Mouse (Mus musculus): Measurements from ENCODE around the gene Eno1. TPM values are rescaled to one million over a fixed set of nuclear protein-coding genes. Genes with fewer than 3 reads are reported as not detected.

Gene Eno1
- polyA plus RNA-seq, 1 experiment from 2014 or later: 624 TPM

- no peak overlapping the region for H3K4me2 ChIP-seq (ENCODE audit: low read depth, low read length)
- WGBS (ENCODE audit: insufficient replicate concordance): 65% methylated on average over 8 of the region's 8 CpGs
- H3K27ac ChIP-seq (ENCODE audit: low read length): no peak overlapping the region
- no peak overlapping the region for H3K4me3 ChIP-seq (ENCODE audit: low read depth, low read length)
- H3K9me3 ChIP-seq (replicated peaks; ENCODE audit: control insufficient read depth, low read length): no peaks in the 10 kb centered on the region
- H3K4me1 ChIP-seq (ENCODE audit: control insufficient read depth, low read depth, low read length): peaks cover 8% of the 10 kb centered on the region; the same call in 1 of the 2 replicates
- H3K36me3 ChIP-seq (ENCODE audit: control insufficient read depth, insufficient read depth): no peaks in the 10 kb centered on the region
- H3K27me3 ChIP-seq (ENCODE audit: control insufficient read depth, insufficient read depth, low read depth, low read length): no peaks in the 10 kb centered on the region
- ATAC-seq (ENCODE audit: low read depth): no peak
- no peak overlapping the region for H3K9ac ChIP-seq (ENCODE audit: low read depth, low read length)
Observed at GRCm38 (mm10) chr4:150210306-150210705, 26.2 kb upstream of the Eno1 start.

GRCm38 (mm10) chr4:150211930-150212552 is 24.5 kb upstream of the Eno1 start:
- ATAC-seq (ENCODE audit: low read depth): no peak
- H3K4me3 ChIP-seq (ENCODE audit: low read depth, low read length): peak overlapping the region; percentile 44
- H3K4me1 ChIP-seq (ENCODE audit: control insufficient read depth, low read depth, low read length): peaks cover 8% of the 10 kb centered on the region; the same call in 1 of the 2 replicates
- H3K9me3 ChIP-seq (replicated peaks; ENCODE audit: control insufficient read depth, low read length): no peaks in the 10 kb centered on the region
- peak overlapping the region; percentile 65 for H3K4me2 ChIP-seq (ENCODE audit: low read depth, low read length)
- 33% methylated on average over 10 of the region's 10 CpGs for WGBS (ENCODE audit: insufficient replicate concordance)
- no peak overlapping the region for H3K9ac ChIP-seq (ENCODE audit: low read depth, low read length)
- peak overlapping the region; percentile 15; the same call in 1 of the 2 replicates for H3K27ac ChIP-seq (ENCODE audit: low read length)
- no peaks in the 10 kb centered on the region for H3K27me3 ChIP-seq (ENCODE audit: control insufficient read depth, insufficient read depth, low read depth, low read length)
- H3K36me3 ChIP-seq (ENCODE audit: control insufficient read depth, insufficient read depth): no peaks in the 10 kb centered on the region

DNA sequence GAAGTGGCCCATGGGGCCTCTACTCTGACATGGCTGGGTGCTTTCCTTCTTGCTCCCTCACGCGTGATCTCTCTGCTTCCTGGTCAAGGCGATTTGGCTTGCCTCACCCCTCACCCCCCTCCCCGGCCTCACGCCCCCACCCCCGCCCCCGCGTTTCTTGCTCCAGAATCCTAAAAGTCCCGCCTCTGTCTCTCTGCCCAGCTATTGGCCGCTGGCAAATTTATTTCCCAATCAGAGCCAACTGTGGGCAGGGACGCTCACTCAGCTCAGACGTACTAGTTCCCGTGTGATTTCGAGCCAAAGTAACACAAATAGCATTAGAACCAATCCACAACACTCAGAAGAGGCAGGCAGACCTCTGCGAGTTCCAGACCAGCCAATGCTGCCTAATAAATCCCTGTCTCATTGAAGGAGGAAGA is 24.0 kb upstream of the Eno1 start:
- Histone ChIP-seq H3K4me1 (ENCODE audit: control insufficient read depth, low read depth, low read length) (peaks cover 8% of the 10 kb centered on the region; the same call in 1 of the 2 replicates), H3K4me2 (ENCODE audit: low read depth, low read length) (peak overlapping the region; percentile 65), H3K27ac (ENCODE audit: low read length) (peak overlapping the region; percentile 15; the same call in 1 of the 2 replicates), H3K4me3 (ENCODE audit: low read depth, low read length) (peak overlapping the region; percentile 44), H3K27me3 (ENCODE audit: control insufficient read depth, insufficient read depth, low read depth, low read length) (no peaks in the 10 kb centered on the region), H3K9me3 (replicated peaks; ENCODE audit: control insufficient read depth, low read length) (no peaks in the 10 kb centered on the region), H3K36me3 (ENCODE audit: control insufficient read depth, insufficient read depth) (no peaks in the 10 kb centered on the region), H3K9ac (ENCODE audit: low read depth, low read length) (0 out of 2 replicates have a peak overlapping the region, but pooled peaks have one; percentile 23)
- ATAC-seq (ENCODE audit: low read depth): peak; percentile 82
- WGBS (ENCODE audit: insufficient replicate concordance): 0% methylated on average over 15 of the region's 15 CpGs

GRCm38 (mm10) chr4:150213910-150214309 is 22.6 kb upstream of the Eno1 start:
- no peaks in the 10 kb centered on the region for H3K36me3 ChIP-seq (ENCODE audit: control insufficient read depth, insufficient read depth)
- no peaks in the 10 kb centered on the region for H3K27me3 ChIP-seq (ENCODE audit: control insufficient read depth, insufficient read depth, low read depth, low read length)
- no peak overlapping the region for H3K9ac ChIP-seq (ENCODE audit: low read depth, low read length)
- 42% methylated on average over 5 of the region's 5 CpGs for WGBS (ENCODE audit: insufficient replicate concordance)
- no peak overlapping the region for H3K4me2 ChIP-seq (ENCODE audit: low read depth, low read length)
- no peaks in the 10 kb centered on the region for H3K9me3 ChIP-seq (replicated peaks; ENCODE audit: control insufficient read depth, low read length)
- H3K4me1 ChIP-seq (ENCODE audit: control insufficient read depth, low read depth, low read length): peaks cover 5% of the 10 kb centered on the region; the same call in 1 of the 2 replicates
- no peak overlapping the region for H3K27ac ChIP-seq (ENCODE audit: low read length)
- H3K4me3 ChIP-seq (ENCODE audit: low read depth, low read length): no peak overlapping the region
- ATAC-seq (ENCODE audit: low read depth): no peak

GRCm38 (mm10) chr4:150216423-150216822 is 20.1 kb upstream of the Eno1 start:
- Histone ChIP-seq H3K9ac (ENCODE audit: low read depth, low read length) (no peak overlapping the region), H3K4me3 (ENCODE audit: low read depth, low read length) (no peak overlapping the region), H3K4me1 (ENCODE audit: control insufficient read depth, low read depth, low read length) (peaks cover 12% of the 10 kb centered on the region), H3K9me3 (replicated peaks; ENCODE audit: control insufficient read depth, low read length) (no peaks in the 10 kb centered on the region), H3K4me2 (ENCODE audit: low read depth, low read length) (no peak overlapping the region), H3K36me3 (ENCODE audit: control insufficient read depth, insufficient read depth) (no peaks in the 10 kb centered on the region), H3K27ac (ENCODE audit: low read length) (no peak overlapping the region), H3K27me3 (ENCODE audit: control insufficient read depth, insufficient read depth, low read depth, low read length) (no peaks in the 10 kb centered on the region)
- ATAC-seq (ENCODE audit: low read depth): no peak
- 75% methylated on average over 6 of the region's 6 CpGs for WGBS (ENCODE audit: insufficient replicate concordance)

- H3K9me3 ChIP-seq (replicated peaks; ENCODE audit: control insufficient read depth, low read length): no peaks in the 10 kb centered on the region
- 20% methylated on average over 5 of the region's 5 CpGs for WGBS (ENCODE audit: insufficient replicate concordance)
- peaks cover 12% of the 10 kb centered on the region for H3K4me1 ChIP-seq (ENCODE audit: control insufficient read depth, low read depth, low read length)
- H3K27me3 ChIP-seq (ENCODE audit: control insufficient read depth, insufficient read depth, low read depth, low read length): no peaks in the 10 kb centered on the region
- no peak for ATAC-seq (ENCODE audit: low read depth)
- no peaks in the 10 kb centered on the region for H3K36me3 ChIP-seq (ENCODE audit: control insufficient read depth, insufficient read depth)
- H3K4me2 ChIP-seq (ENCODE audit: low read depth, low read length): no peak overlapping the region
- no peak overlapping the region for H3K4me3 ChIP-seq (ENCODE audit: low read depth, low read length)
- H3K9ac ChIP-seq (ENCODE audit: low read depth, low read length): no peak overlapping the region
- no peak overlapping the region for H3K27ac ChIP-seq (ENCODE audit: low read length)
Observed at GRCm38 (mm10) chr4:150217042-150217554, 19.4 kb upstream of the Eno1 start.

GRCm38 (mm10) chr4:150217935-150218334 is 18.6 kb upstream of the Eno1 start:
- H3K9me3 ChIP-seq (replicated peaks; ENCODE audit: control insufficient read depth, low read length): no peaks in the 10 kb centered on the region
- H3K4me1 ChIP-seq (ENCODE audit: control insufficient read depth, low read depth, low read length): peaks cover 9% of the 10 kb centered on the region
- no peak overlapping the region for H3K4me2 ChIP-seq (ENCODE audit: low read depth, low read length)
- H3K27ac ChIP-seq (ENCODE audit: low read length): no peak overlapping the region
- WGBS (ENCODE audit: insufficient replicate concordance): 80% methylated on average over 1 of the region's 1 CpGs
- no peaks in the 10 kb centered on the region for H3K27me3 ChIP-seq (ENCODE audit: control insufficient read depth, insufficient read depth, low read depth, low read length)
- H3K9ac ChIP-seq (ENCODE audit: low read depth, low read length): no peak overlapping the region
- ATAC-seq (ENCODE audit: low read depth): no peak
- no peak overlapping the region for H3K4me3 ChIP-seq (ENCODE audit: low read depth, low read length)
- no peaks in the 10 kb centered on the region for H3K36me3 ChIP-seq (ENCODE audit: control insufficient read depth, insufficient read depth)

DNA sequence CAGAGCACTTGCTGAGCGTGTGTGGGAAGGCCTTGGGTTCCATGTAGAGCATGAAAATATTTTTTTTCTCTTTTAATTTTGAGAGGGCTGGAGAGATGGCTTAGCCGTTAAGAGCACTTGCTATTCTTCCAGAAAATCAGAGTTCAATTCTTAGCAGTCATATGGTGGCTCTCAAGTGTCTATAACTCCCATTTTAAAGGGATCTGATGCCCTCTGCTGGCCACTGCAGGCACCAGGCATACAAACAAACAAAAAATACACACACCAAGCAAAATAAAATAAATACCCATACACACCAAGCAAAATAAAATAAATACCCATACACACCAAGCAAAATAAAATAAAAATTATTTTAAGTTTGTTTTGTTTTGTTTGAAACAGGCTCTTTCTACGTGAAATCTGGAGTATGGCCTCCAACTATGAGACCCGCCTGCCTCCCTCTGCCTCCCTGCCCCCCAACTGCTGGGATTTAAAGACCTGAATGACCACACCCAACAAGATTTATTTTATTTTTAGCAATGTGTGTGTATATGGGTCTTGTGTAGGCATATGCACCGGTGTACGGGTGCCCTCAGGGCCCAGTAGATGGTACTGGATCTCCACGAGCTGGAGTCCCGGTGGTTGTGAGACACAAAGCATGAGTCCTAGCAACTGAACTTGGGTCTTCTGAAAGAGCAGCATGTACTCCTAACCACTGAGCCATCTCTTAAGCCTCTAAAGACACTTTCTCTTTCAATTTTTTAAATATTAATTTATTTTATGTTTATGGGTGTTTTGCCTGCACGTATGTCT is 16.8 kb upstream of the Eno1 start:
- no peak overlapping the region for H3K27ac ChIP-seq (ENCODE audit: low read length)
- H3K9me3 ChIP-seq (replicated peaks; ENCODE audit: control insufficient read depth, low read length): no peaks in the 10 kb centered on the region
- no peak for ATAC-seq (ENCODE audit: low read depth)

DNA sequence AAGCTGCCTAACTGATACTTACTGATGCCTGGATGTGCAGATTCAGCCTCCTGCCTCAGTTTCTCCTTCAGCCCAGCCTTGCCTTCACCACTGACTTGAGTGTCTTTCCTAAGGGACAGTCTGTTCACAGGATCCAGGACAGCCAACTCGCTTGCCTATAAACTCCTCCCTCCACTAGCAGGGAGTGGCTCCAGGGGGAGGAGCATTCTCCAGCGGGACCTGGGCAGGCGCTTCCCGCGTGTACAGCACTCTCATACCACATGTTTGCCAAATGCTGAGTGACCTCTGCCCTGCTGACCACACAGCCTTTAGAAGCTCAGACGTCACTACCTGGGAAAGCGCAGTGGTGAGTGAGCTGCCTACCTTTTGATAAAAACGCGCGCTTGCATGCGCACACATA is 15.9 kb upstream of the Eno1 start:
- Histone ChIP-seq H3K4me2 (ENCODE audit: low read depth, low read length) (peak overlapping the region; percentile 43), H3K36me3 (ENCODE audit: control insufficient read depth, insufficient read depth) (no peaks in the 10 kb centered on the region), H3K4me3 (ENCODE audit: low read depth, low read length) (peak overlapping the region; percentile 27; the same call in 1 of the 2 replicates), H3K9me3 (replicated peaks; ENCODE audit: control insufficient read depth, low read length) (no peaks in the 10 kb centered on the region), H3K9ac (ENCODE audit: low read depth, low read length) (peak overlapping the region; percentile 18), H3K4me1 (ENCODE audit: control insufficient read depth, low read depth, low read length) (peaks cover 7% of the 10 kb centered on the region), H3K27me3 (ENCODE audit: control insufficient read depth, insufficient read depth, low read depth, low read length) (no peaks in the 10 kb centered on the region), H3K27ac (ENCODE audit: low read length) (peak overlapping the region; percentile 87)
- ATAC-seq (ENCODE audit: low read depth): peak; percentile 93
- whole genome bisulfite sequencing (ENCODE audit: insufficient replicate concordance): 16% methylated on average over 11 of the region's 11 CpGs

More for the DNA sequence above, 16.8 kb upstream of the Eno1 start:
- Histone ChIP-seq H3K4me3 (ENCODE audit: low read depth, low read length) (no peak overlapping the region), H3K4me1 (ENCODE audit: control insufficient read depth, low read depth, low read length) (peaks cover 7% of the 10 kb centered on the region), H3K4me2 (ENCODE audit: low read depth, low read length) (no peak overlapping the region), H3K36me3 (ENCODE audit: control insufficient read depth, insufficient read depth) (no peaks in the 10 kb centered on the region), H3K9ac (ENCODE audit: low read depth, low read length) (no peak overlapping the region), H3K27me3 (ENCODE audit: control insufficient read depth, insufficient read depth, low read depth, low read length) (no peaks in the 10 kb centered on the region)
- WGBS (ENCODE audit: insufficient replicate concordance): 61% methylated on average over 9 of the region's 9 CpGs
